Mouse (Mus musculus) midbrain, postnatal 0 days (tissue): ENCODE measurements around the gene Lix1l. TPM values are rescaled to one million over a fixed set of nuclear protein-coding genes. Genes with fewer than 3 reads are reported as not detected.

Experiments used
- ATAC-seq: fragments of 200-750 bp; cut with Nextera tagmentation; 2 replicates; pipeline ENCODE4 v1.8.0; 2017; ENCODE audit warnings: moderate number of reproducible peaks, mild to moderate bottlenecking, moderate TSS enrichment, moderate library complexity; ENCODE audit not compliant: low FRiP score
- DNase-seq: peaks from one replicate; pipeline ENCODE4 v3.0.0-alpha.2; 2015; ENCODE audit warnings: low spot score
- H3K27ac ChIP-seq: fragments of 300-500 bp; sonication (generic); 2 replicates; pipeline ENCODE4 v1.5.1; 2014; ENCODE audit warnings: low read depth, mild to moderate bottlenecking, low read length, mixed read lengths
- H3K27me3 ChIP-seq: fragments of 300-500 bp; sonication (generic); 2 replicates; pipeline ENCODE4 v1.6.1; 2014; ENCODE audit warnings: low read length, control low read depth, mixed read lengths; ENCODE audit not compliant: insufficient read depth
- H3K36me3 ChIP-seq: fragments of 300-500 bp; sonication (generic); 2 replicates; pipeline ENCODE4 v1.6.1; 2014; ENCODE audit warnings: low read length, control low read depth, mixed read lengths; ENCODE audit not compliant: insufficient read depth
- H3K4me1 ChIP-seq: fragments of 300-500 bp; sonication (generic); 2 replicates; pipeline ENCODE4 v1.6.1; 2014; ENCODE audit warnings: mild to moderate bottlenecking, control low read depth, antibody characterized with exemption, low read length, mixed read lengths; ENCODE audit not compliant: insufficient read depth
- H3K4me2 ChIP-seq: fragments of 300-500 bp; sonication (generic); 2 replicates; pipeline ENCODE4 v1.6.1; 2014; ENCODE audit warnings: low read depth, mild to moderate bottlenecking, low read length, mixed read lengths; ENCODE audit not compliant: poor library complexity, severe bottlenecking
- H3K4me3 ChIP-seq: fragments of 300-500 bp; sonication (generic); 2 replicates; pipeline ENCODE4 v1.5.1; 2014; ENCODE audit warnings: low read depth, mild to moderate bottlenecking, low read length, moderate library complexity
- H3K9ac ChIP-seq: fragments of 300-500 bp; sonication (generic); replicated peaks from 2 replicates; pipeline ENCODE4 v1.6.1; 2014; ENCODE audit warnings: mild to moderate bottlenecking, low read length, moderate library complexity, mixed read lengths; ENCODE audit not compliant: poor library complexity, severe bottlenecking
- H3K9me3 ChIP-seq: fragments of 300-500 bp; sonication (generic); 2 replicates; pipeline ENCODE4 v1.6.1; 2016; ENCODE audit warnings: low read length, control low read depth
- CTCF ChIP-seq: IDR thresholded peaks from 2 replicates; pipeline ENCODE4 v1.5.1; 2016; ENCODE audit warnings: antibody characterized with exemption, mild to moderate bottlenecking
- WGBS: fragments of 180-500 bp; shearing (Covaris S2); extraction: QIAGEN DNeasy Blood & Tissue Kit; methylation state at CpG from one replicate; pipeline ENCODE4 v1.1.7; 2014; 5-methylcytosine and 5-hydroxymethylcytosine counted together
- polyA plus RNA-seq: library from polyadenylated mRNA; unstranded; fragments of >200 nt; fragmentation: Nextera tagmentation; extraction: Ambion mirVana; gene quantifications from 2 replicates; pipeline ENCODE4 v1.2.1, GENCODE M21; 2015
- total RNA-seq: library from RNA; depleted of rRNA; stranded (reverse); fragments of >200 nt; gene quantifications from 2 replicates; pipeline ENCODE4 v1.2.3, GENCODE M21; 2014

Gene Lix1l
- total and polyA plus RNA-seq, 2 experiments from 2014 or later = 3.2 to 52.9 TPM

DNA sequence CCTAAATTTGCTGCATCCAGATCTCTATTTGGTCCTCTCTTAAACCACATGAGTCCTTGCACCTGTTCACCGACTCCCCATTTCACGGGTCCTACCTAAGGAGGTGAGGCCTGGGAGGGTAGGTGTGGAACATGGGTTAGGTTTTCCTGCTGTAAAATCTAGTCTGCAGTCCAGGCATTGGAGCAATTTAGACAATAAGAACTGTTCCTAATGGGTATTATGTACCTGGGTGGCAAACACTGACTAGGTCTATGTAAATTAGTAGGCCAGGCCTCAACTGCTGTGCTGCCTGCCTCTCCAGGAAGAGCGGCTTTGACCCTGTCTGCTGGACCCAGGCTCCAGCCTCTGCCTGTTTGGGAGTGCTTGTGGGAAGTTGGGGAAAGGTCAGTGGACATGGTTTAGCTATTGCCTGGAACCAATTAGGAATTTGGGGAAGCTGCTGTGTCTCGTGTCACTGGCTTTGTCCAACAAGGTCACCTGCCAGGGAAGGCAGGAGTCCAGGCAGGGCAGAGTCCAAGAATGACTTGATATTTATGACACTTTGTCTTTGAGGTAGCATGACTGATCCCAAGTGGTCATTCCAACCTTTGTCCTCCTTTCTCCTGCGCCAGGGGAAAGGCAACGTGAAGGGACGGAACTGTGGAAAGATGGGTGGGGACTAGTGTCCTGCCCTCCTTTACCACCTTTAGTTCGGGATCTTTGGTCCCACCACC, 25.5 kb upstream of the Lix1l start:
- Histone ChIP-seq H3K27me3 (no peaks in the 10 kb centered on the region), H3K4me1 (0 out of 2 replicates have a peak, but pooled peaks cover 3% of the 10 kb centered on the region), H3K4me2 (no peak overlapping the region), H3K9me3 (no peaks in the 10 kb centered on the region), H3K9ac (no peak overlapping the region), H3K36me3 (no peaks in the 10 kb centered on the region), H3K27ac (no peak overlapping the region), H3K4me3 (no peak overlapping the region)
- 89% methylated on average over 8 of the region's 8 CpGs for WGBS
- TF ChIP-seq CTCF = no peak
- DNase-seq (no peak), ATAC-seq (no peak)

DNA sequence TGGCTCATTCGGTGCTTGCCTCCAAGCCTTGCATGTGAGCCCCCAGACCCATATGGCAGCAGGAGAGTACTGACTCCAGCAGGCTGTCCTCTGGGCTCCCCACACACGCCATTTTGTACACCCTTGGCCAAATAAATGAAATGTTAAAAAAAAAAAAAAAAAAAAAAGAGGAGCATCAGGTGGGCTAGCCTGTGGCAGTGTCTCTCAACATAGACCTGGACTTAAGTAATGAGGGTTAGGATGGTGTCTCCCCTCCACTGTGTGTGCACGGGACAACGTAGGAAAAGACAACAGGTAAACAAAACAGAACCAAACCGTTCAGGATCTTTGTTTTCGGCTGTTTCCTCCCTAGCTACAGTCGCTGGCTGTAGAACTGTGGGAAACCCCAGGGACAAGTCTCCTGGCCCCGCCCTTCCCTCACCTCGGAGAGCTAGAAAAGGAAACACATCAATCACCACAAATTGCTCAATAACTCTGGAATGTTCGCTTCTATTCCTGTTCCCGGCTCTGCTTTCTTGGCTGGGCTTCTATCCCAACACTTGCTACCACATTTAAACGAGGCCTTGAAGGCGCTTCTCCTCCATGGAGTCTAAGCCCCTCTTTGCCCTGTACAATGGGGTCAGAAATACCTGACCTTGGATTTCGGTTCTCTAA, 24.8 kb upstream of the Lix1l start:
- Histone ChIP-seq H3K4me1 (0 out of 2 replicates have a peak, but pooled peaks cover 3% of the 10 kb centered on the region), H3K4me2 (peak overlapping the region; percentile 28; the same call in 1 of the 2 replicates), H3K9ac (no peak overlapping the region), H3K4me3 (no peak overlapping the region), H3K27me3 (no peaks in the 10 kb centered on the region), H3K27ac (peak overlapping the region; percentile 74), H3K36me3 (no peaks in the 10 kb centered on the region), H3K9me3 (no peaks in the 10 kb centered on the region)
- DNase-seq (no peak), ATAC-seq (no peak)
- TF ChIP-seq CTCF = no peak
- 65% methylated on average over 14 of the region's 14 CpGs for WGBS

DNA sequence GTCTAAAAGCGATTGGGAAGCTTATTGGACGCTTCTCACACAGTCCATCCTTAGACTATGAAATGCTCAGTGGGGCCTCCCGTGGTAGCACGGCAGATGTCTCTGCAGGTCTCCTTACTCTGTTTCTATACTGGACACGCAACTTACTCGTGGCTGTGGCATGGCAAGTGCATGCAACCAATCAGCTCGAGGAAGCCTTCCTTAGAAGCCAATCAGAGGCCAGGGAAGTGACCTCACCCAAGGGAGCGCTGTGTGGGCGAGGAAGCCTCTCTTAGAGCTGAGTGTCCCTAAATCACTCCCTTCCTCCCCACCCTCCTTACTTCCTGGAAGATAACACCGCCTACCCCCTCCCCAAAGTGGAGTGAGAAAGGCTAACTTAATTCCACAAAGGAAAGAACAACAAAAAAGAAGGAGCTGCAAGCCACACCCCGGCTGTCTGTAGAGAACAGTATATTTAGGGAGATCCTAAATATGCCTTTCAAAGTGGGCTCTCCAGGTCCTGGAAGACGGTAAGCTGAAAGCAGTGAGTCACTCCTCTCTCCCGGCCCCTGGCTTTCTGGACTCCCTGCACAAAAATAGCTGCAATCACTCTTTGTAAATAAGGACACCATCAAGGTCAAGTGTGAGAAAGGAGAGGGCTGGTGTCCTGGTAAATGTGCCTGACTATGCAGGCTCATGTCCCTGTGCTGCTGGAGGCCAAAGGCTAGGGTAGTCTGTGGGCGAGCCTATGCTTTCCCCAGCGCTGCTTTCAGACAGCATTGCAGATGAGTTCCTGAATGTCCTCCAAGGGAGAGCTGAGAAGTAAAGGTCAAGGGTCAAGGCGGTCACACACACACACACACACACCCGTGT, 24.0 kb upstream of the Lix1l start, which contains the start of gene Gm16253:
Gm16253 (plus strand) TSS at position 295 of the 852 bp plus-strand sequence.
- peak within 1 kb of the TSS; percentile 28 for H3K4me2 ChIP-seq
- ATAC-seq (peak; percentile 88), DNase-seq (peak; percentile 94)
- no peak within 1 kb of the TSS for H3K4me3 ChIP-seq
- H3K9me3 ChIP-seq = no peaks in the 10 kb centered on the region
- H3K27ac ChIP-seq = peak within 1 kb of the TSS; percentile 74
- no peak within 1 kb of the TSS for H3K9ac ChIP-seq
- 0 out of 2 replicates have a peak, but pooled peaks cover 3% of the 10 kb centered on the region for H3K4me1 ChIP-seq
- peak; percentile 40; the same call in 1 of the 2 replicates for TF ChIP-seq CTCF
- H3K27me3 ChIP-seq = no peaks in the 10 kb centered on the region
- no peaks in the 10 kb centered on the region for H3K36me3 ChIP-seq
- 30% methylated on average over 17 of the region's 17 CpGs for WGBS

DNA sequence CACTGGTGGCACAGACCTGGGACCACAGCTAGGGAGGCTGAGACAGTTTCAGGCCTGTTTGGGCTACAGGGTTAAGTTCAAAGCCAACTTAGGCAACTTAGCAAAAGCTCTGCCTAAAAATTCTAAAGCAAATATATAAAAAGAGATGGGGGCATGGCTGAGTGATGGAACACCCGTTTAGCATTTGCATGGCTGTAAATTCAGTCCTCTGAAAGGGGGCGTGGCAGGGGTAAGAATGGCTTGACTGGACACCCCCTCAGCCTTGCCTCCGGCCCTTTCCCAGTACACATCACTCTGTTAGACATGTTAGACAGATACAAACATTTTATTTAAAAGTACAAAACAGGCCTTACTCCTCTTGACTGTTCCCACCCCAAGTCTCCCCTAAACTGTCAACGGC, 23.4 kb upstream of the Lix1l start:
- DNase-seq (no peak), ATAC-seq (no peak)
- Histone ChIP-seq H3K27me3 (no peaks in the 10 kb centered on the region), H3K4me2 (no peak overlapping the region), H3K4me1 (0 out of 2 replicates have a peak, but pooled peaks cover 3% of the 10 kb centered on the region), H3K9me3 (no peaks in the 10 kb centered on the region), H3K9ac (no peak overlapping the region), H3K27ac (peak overlapping the region; percentile 74), H3K4me3 (no peak overlapping the region), H3K36me3 (no peaks in the 10 kb centered on the region)
- no peak for TF ChIP-seq CTCF
- 78% methylated on average over 4 of the region's 4 CpGs for WGBS

DNA sequence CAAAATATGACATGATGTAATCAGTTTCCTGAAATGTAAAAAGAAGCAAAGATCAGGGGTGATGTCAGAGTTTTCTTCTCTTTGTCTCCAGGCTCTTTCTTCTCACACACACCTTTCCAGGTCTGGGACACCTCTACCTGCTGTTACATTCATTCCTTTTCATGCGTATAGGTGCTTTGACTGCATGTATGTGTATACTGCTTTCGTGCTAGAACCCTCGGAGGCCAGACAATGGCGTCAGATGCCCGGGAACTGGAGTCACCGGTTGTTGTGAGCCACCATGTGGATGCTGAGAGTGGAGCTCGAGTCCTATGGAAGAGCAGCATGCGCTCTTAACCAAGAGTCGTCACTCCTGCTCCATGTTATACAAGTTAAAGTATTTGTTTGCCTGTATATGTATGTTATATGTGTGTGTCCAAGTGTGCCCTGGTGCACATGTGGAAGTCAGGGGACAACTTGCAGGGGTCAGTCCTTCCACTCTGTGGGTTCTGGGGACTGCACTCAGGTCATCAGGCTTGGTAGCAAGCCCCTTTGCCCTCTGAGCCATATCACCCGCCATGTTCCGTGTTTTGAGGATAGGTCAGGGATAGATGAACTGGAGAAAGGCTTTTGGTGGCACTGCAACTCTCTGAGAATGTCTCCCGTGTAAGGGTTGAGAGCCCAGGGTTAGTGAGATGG, 22.2 kb upstream of the Lix1l start:
- Histone ChIP-seq H3K9me3 (no peaks in the 10 kb centered on the region), H3K27me3 (no peaks in the 10 kb centered on the region), H3K4me1 (0 out of 2 replicates have a peak, but pooled peaks cover 3% of the 10 kb centered on the region), H3K4me2 (no peak overlapping the region), H3K4me3 (no peak overlapping the region), H3K9ac (no peak overlapping the region), H3K36me3 (no peaks in the 10 kb centered on the region), H3K27ac (no peak overlapping the region)
- TF ChIP-seq CTCF = no peak
- WGBS = 75% methylated on average over 12 of the region's 12 CpGs
- DNase-seq (no peak), ATAC-seq (no peak)
